Mouse (Mus musculus): ENCODE data around the gene Ctrc. TPM values are rescaled to one million over a fixed set of nuclear protein-coding genes. Genes with fewer than 3 reads are reported as not detected.
A peak's percentile ranks its signal among the peaks of the same experiment; 100 is the strongest.

Ctrc gene
- total and polyA plus RNA-seq, 3 experiments = not detected

GRCm38 (mm10) chr4:141858501-141858900, 12.3 kb upstream of the Ctrc start:
- H3K27me3 ChIP-seq (ENCODE audit: insufficient read depth, low read length) = no peaks in the 10 kb centered on the region
- H3K4me1 ChIP-seq (ENCODE audit: insufficient read depth, low read depth, low read length) = peaks cover 10% of the 10 kb centered on the region
- H3K36me3 ChIP-seq (replicated peaks) = peaks cover 62% of the 10 kb centered on the region
- no peaks in the 10 kb centered on the region for H3K9me3 ChIP-seq (replicated peaks)
- no peak for TF ChIP-seq POLR2AphosphoS5 (IDR thresholded peaks at IDR 0.05; ENCODE audit: insufficient replicate concordance, low read depth, low read length)
- TF ChIP-seq TAL1 (conservative IDR thresholded peaks at IDR 0.05; ENCODE audit: low read depth, low read length) = no peak
- TF ChIP-seq GATA2 (IDR thresholded peaks at IDR 0.05; ENCODE audit: borderline replicate concordance, low read depth, low read length) = no peak
- TF ChIP-seq GATA1 (IDR thresholded peaks at IDR 0.05; ENCODE audit: borderline replicate concordance, low read length) = no peak
- DNase-seq (ENCODE audit: low spot score) (no peak), ATAC-seq (ENCODE audit: extremely low read depth, insufficient number of reproducible peaks, low FRiP score, poor library complexity, severe bottlenecking) (no peak)
- H3K4me3 ChIP-seq (ENCODE audit: low read depth, low read length) = no peak overlapping the region

GRCm38 (mm10) chr4:141857422-141857930, 11.3 kb upstream of the Ctrc start:
- TF ChIP-seq POLR2AphosphoS5 (IDR thresholded peaks at IDR 0.05; ENCODE audit: insufficient replicate concordance, low read depth, low read length) (no peak), CTCF (IDR thresholded peaks at IDR 0.05; ENCODE audit: low read depth, low read length) (peak; percentile 97)
- Histone ChIP-seq H3K9me3 (replicated peaks) (no peaks in the 10 kb centered on the region), H3K4me1 (ENCODE audit: insufficient read depth, low read depth, low read length) (peaks cover 10% of the 10 kb centered on the region), H3K27me3 (ENCODE audit: insufficient read depth, low read length) (no peaks in the 10 kb centered on the region), H3K36me3 (replicated peaks) (peaks cover 52% of the 10 kb centered on the region), H3K4me3 (ENCODE audit: low read depth, low read length) (no peak overlapping the region)
- peak; percentile 81 for DNase-seq (ENCODE audit: low spot score)
- ATAC-seq (ENCODE audit: extremely low read depth, insufficient number of reproducible peaks, low FRiP score, poor library complexity, severe bottlenecking) = peak; percentile 63

- Histone ChIP-seq H3K4me1 (ENCODE audit: insufficient read depth, low read depth, low read length) (0 out of 2 replicates have a peak, but pooled peaks cover 4% of the 10 kb centered on the region), H3K9me3 (replicated peaks) (no peaks in the 10 kb centered on the region), H3K36me3 (replicated peaks) (peaks cover 12% of the 10 kb centered on the region), H3K27me3 (ENCODE audit: insufficient read depth, low read length) (no peaks in the 10 kb centered on the region), H3K4me3 (ENCODE audit: low read depth, low read length) (no peak overlapping the region)
- TF ChIP-seq CTCF (IDR thresholded peaks at IDR 0.05; ENCODE audit: low read depth, low read length) (peak; percentile 39; the same call in 1 of the 2 replicates), GATA1 (IDR thresholded peaks at IDR 0.05; ENCODE audit: borderline replicate concordance, low read length) (no peak)
- ATAC-seq (ENCODE audit: extremely low read depth, insufficient number of reproducible peaks, low FRiP score, poor library complexity, severe bottlenecking) = no peak
- DNase-seq (ENCODE audit: low spot score) = no peak
These were observed 7.3 kb upstream of the Ctrc start for GRCm38 (mm10) chr4:141853437-141853836.

- ATAC-seq (ENCODE audit: extremely low read depth, insufficient number of reproducible peaks, low FRiP score, poor library complexity, severe bottlenecking) (no peak), DNase-seq (ENCODE audit: low spot score) (no peak)
- Histone ChIP-seq H3K36me3 (replicated peaks) (no peaks in the 10 kb centered on the region), H3K9me3 (replicated peaks) (no peaks in the 10 kb centered on the region), H3K27me3 (ENCODE audit: insufficient read depth, low read length) (peaks cover 10% of the 10 kb centered on the region), H3K4me3 (ENCODE audit: low read depth, low read length) (no peak overlapping the region), H3K4me1 (ENCODE audit: insufficient read depth, low read depth, low read length) (no peaks in the 10 kb centered on the region; the same call in 1 of the 2 replicates)
- TF ChIP-seq POLR2AphosphoS5 (IDR thresholded peaks at IDR 0.05; ENCODE audit: insufficient replicate concordance, low read depth, low read length) (no peak), TAL1 (conservative IDR thresholded peaks at IDR 0.05; ENCODE audit: low read depth, low read length) (no peak), GATA1 (IDR thresholded peaks at IDR 0.05; ENCODE audit: borderline replicate concordance, low read length) (no peak), GATA2 (IDR thresholded peaks at IDR 0.05; ENCODE audit: borderline replicate concordance, low read depth, low read length) (no peak), CTCF (IDR thresholded peaks at IDR 0.05; ENCODE audit: low read depth, low read length) (no peak)
These were observed 11.5 kb downstream of the Ctrc start for GRCm38 (mm10) chr4:141834536-141835095.

- ATAC-seq (ENCODE audit: extremely low read depth, insufficient number of reproducible peaks, low FRiP score, poor library complexity, severe bottlenecking) = no peak
- Histone ChIP-seq H3K36me3 (replicated peaks) (no peaks in the 10 kb centered on the region), H3K4me3 (ENCODE audit: low read depth, low read length) (no peak overlapping the region), H3K4me1 (ENCODE audit: insufficient read depth, low read depth, low read length) (no peaks in the 10 kb centered on the region; the same call in 1 of the 2 replicates), H3K27me3 (ENCODE audit: insufficient read depth, low read length) (peaks cover 10% of the 10 kb centered on the region), H3K9me3 (replicated peaks) (no peaks in the 10 kb centered on the region)
- DNase-seq (ENCODE audit: low spot score) = no peak
- TF ChIP-seq CTCF (IDR thresholded peaks at IDR 0.05; ENCODE audit: low read depth, low read length) (no peak), POLR2AphosphoS5 (IDR thresholded peaks at IDR 0.05; ENCODE audit: insufficient replicate concordance, low read depth, low read length) (no peak), TAL1 (conservative IDR thresholded peaks at IDR 0.05; ENCODE audit: low read depth, low read length) (no peak), GATA1 (IDR thresholded peaks at IDR 0.05; ENCODE audit: borderline replicate concordance, low read length) (no peak), GATA2 (IDR thresholded peaks at IDR 0.05; ENCODE audit: borderline replicate concordance, low read depth, low read length) (no peak)
These were observed 12.2 kb downstream of the Ctrc start for GRCm38 (mm10) chr4:141833911-141834310.

- DNase-seq (ENCODE audit: low spot score) (no peak), ATAC-seq (ENCODE audit: extremely low read depth, insufficient number of reproducible peaks, low FRiP score, poor library complexity, severe bottlenecking) (no peak)
- Histone ChIP-seq H3K36me3 (replicated peaks) (no peaks in the 10 kb centered on the region), H3K9me3 (replicated peaks) (no peaks in the 10 kb centered on the region), H3K4me1 (ENCODE audit: insufficient read depth, low read depth, low read length) (no peaks in the 10 kb centered on the region; the same call in 1 of the 2 replicates), H3K4me3 (ENCODE audit: low read depth, low read length) (no peak overlapping the region), H3K27me3 (ENCODE audit: insufficient read depth, low read length) (peaks cover 17% of the 10 kb centered on the region)
- no peak for TF ChIP-seq GATA1 (IDR thresholded peaks at IDR 0.05; ENCODE audit: borderline replicate concordance, low read length)
- no peak for TF ChIP-seq POLR2AphosphoS5 (IDR thresholded peaks at IDR 0.05; ENCODE audit: insufficient replicate concordance, low read depth, low read length)
- no peak for TF ChIP-seq TAL1 (conservative IDR thresholded peaks at IDR 0.05; ENCODE audit: low read depth, low read length)
- TF ChIP-seq CTCF (IDR thresholded peaks at IDR 0.05; ENCODE audit: low read depth, low read length) = no peak
- TF ChIP-seq GATA2 (IDR thresholded peaks at IDR 0.05; ENCODE audit: borderline replicate concordance, low read depth, low read length) = no peak
These were observed 14.8 kb downstream of the Ctrc start for GRCm38 (mm10) chr4:141831361-141831760.
